Comparison of ENCODE assay signal across 8 mouse cellular contexts in the genomic region with DNA sequence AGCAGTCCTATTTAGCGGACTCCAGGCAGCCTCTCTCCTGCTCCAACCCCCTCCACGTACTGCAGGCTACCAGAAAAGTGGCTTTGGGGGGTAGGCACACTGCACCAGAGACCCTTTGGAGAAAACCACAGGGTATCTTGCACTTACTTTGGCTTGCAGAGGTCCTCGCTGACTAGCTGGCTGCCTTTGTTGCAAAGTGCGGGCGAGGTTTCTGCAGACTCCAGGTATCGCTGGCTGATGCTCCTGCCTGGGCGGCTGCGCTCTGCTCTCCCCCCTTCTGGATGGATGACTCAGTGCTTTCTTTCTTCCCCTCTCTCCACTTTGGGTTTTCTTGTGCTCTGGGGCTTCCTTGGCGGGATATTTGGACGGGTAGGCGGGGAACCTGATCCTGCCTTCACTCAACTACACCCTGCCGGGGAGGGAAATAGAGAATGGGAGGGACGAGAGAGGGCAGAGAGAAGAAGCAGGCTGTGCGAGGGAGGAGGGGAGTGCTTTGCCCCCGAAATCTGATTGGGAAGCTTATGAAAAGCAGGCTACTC. TPM values are rescaled to one million over a fixed set of nuclear protein-coding genes. Genes with fewer than 3 reads are reported as not detected.
DNase-seq lines count a peak whose midpoint lies in the region; ATAC-seq and TF ChIP-seq lines count a peak whose summit lies in the region.

A gene (minus strand): TSS at position 474 of the 539 bp plus-strand sequence.

- no peaks in the 10 kb centered on the region for H3K36me3 ChIP-seq in liver, embryonic 15.5 days (replicated peaks)
- H3K36me3 ChIP-seq in small intestine, adult 2 months (ENCODE audit: control insufficient read depth, insufficient read depth, low read length), result no peaks in the 10 kb centered on the region

- peaks cover 11% of the 10 kb centered on the region; the same call in 1 of the 2 replicates for H3K27me3 ChIP-seq in liver, embryonic 15.5 days
- H3K27me3 ChIP-seq in small intestine, adult 2 months (ENCODE audit: control insufficient read depth, insufficient read depth, low read length), result no peaks in the 10 kb centered on the region

- no peak within 1 kb of the TSS for H3K9ac ChIP-seq in liver, embryonic 15.5 days

- 2% methylated on average over 15 of the region's 15 CpGs for WGBS in liver, embryonic 15.5 days (ENCODE audit: insufficient replicate concordance)
- 4% methylated on average over 15 of the region's 15 CpGs for WGBS in small intestine, adult 2 months

- peak; percentile 89 for TF ChIP-seq POLR2A in cortical plate, adult 2 months (IDR thresholded peaks at IDR 0.05; ENCODE audit: extremely low read depth, insufficient read depth, low read length)
- TF ChIP-seq POLR2A in small intestine, adult 2 months (IDR thresholded peaks at IDR 0.05; ENCODE audit: low read depth, low read length), result no peak

- no peaks in the 10 kb centered on the region for H3K9me3 ChIP-seq in liver, embryonic 15.5 days (replicated peaks)

- DNase-seq in 3134 (ENCODE audit: extremely low read depth, insufficient read length, low spot score) (peak; percentile 65), WW6 (ENCODE audit: low read depth, low spot score) (peak; percentile 16)
- DNase-seq in heart, adult 18-20 months, result peak; percentile 11 to 33
- DNase-seq in kidney, postnatal 4 days, result peak; percentile 67 to 76
- DNase-seq in thymus, postnatal 4 days, result no peak

- TF ChIP-seq CTCF in cortical plate, adult 2 months (IDR thresholded peaks at IDR 0.05; ENCODE audit: extremely low read depth, insufficient read depth, low read length), result no peak
- no peak for TF ChIP-seq CTCF in small intestine, adult 2 months (IDR thresholded peaks at IDR 0.05; ENCODE audit: extremely low read depth, insufficient read length, insufficient replicate concordance, low read depth, low read length)

- H3K4me3 ChIP-seq in cortical plate, adult 2 months (ENCODE audit: insufficient read depth, low read length), result peak within 1 kb of the TSS; percentile 65
- H3K4me3 ChIP-seq in liver, embryonic 15.5 days (replicated peaks), result peak within 1 kb of the TSS; percentile 18; the same call in 1 of the 2 replicates
- peak within 1 kb of the TSS; percentile 12; the same call in 1 of the 2 replicates for H3K4me3 ChIP-seq in small intestine, adult 2 months (ENCODE audit: low read depth, low read length)

- peak within 1 kb of the TSS; percentile 42 for H3K4me2 ChIP-seq in liver, embryonic 15.5 days

- ATAC-seq in liver, embryonic 15.5 days (ENCODE audit: insufficient read depth), result no peak

- peaks cover 2% of the 10 kb centered on the region; the same call in 1 of the 2 replicates for H3K4me1 ChIP-seq in cortical plate, adult 2 months (ENCODE audit: control insufficient read depth, insufficient read depth, low read length)
- H3K4me1 ChIP-seq in liver, embryonic 15.5 days (replicated peaks), result no peaks in the 10 kb centered on the region
- H3K4me1 ChIP-seq in small intestine, adult 2 months (ENCODE audit: control insufficient read depth, insufficient read depth, insufficient read length, low read length), result no peaks in the 10 kb centered on the region

- H3K27ac ChIP-seq in cortical plate, adult 2 months (ENCODE audit: insufficient read depth, low read length), result peak within 1 kb of the TSS; percentile 67
- H3K27ac ChIP-seq in liver, embryonic 15.5 days (replicated peaks), result no peak within 1 kb of the TSS
- H3K27ac ChIP-seq in small intestine, adult 2 months (ENCODE audit: insufficient read depth, low read depth, low read length), result no peak within 1 kb of the TSS

RNA-seq across cellular contexts. Expression of the gene that starts here (rescaled TPM):
- 446 and 493 TPM in 2 replicates for polyA plus RNA-seq in cortical plate, adult 2 months (2012; rRNA removed)
- total RNA-seq in heart, adult 18-20 months (2021), result 1 to 10 TPM; 1.8 to 3.0 TPM
- 12.4 and 14.7 TPM in 2 replicates for polyA plus RNA-seq in liver, embryonic 15.5 days (2015; fragmentation: Nextera tagmentation; extraction: Ambion mirVana)
- polyA plus RNA-seq in small intestine, adult 2 months (2012; rRNA removed), result 0.47 and 0.61 TPM in 2 replicates

Comparison
In these comparisons a context has a peak if more than half of its experiments do, and no peak if none do; other contexts are left out.
1. RNA of the gene that starts here (polyA plus RNA-seq): 446 to 493 TPM in cortical plate, adult 2 months; 12.4 to 14.7 TPM in liver, embryonic 15.5 days and 0.47 to 0.61 TPM in small intestine, adult 2 months; every median in the first group is over 10 times any median in the second.
2. H3K4me3 ChIP-seq: peak in every context shown above with its lines; median percentile 65 in cortical plate, adult 2 months; 18 in liver, embryonic 15.5 days; 12 in small intestine, adult 2 months.